Mouse (Mus musculus) heart, postnatal 36 days (tissue): ENCODE measurements at regions not wholly inside any gene's neighbourhood (a gene's known extent, or its start where the extent isn't known, plus 50 kb on each side); places are given as distances from the start of the nearest gene placed in this dataset.

Experiments used
- DNase-seq, 2 experiments: peaks; one replicate each; pipeline ENCODE4 v3.0.0; 2021 to 2022
- intact Hi-C: fragments of 180-260 bp; cut with DNase I; formaldehyde crosslinking; loops from one replicate; pipeline ENCODE4 v1.15.1; 2025

- intact Hi-C loops, result no loop called here
- DNase-seq, result no peak
These were observed 274.7 kb upstream of the Ddx18 start for GRCm38 (mm10) chr1:121842381-121843075.

- DNase-seq, result no peak
- intact Hi-C loops, result no loop called here
These were observed 265.8 kb upstream of the Ddx18 start for GRCm38 (mm10) chr1:121833559-121833958.

- DNase-seq, result no peak
- intact Hi-C loops, result no loop called here
These were observed 262.5 kb upstream of the Ddx18 start for GRCm38 (mm10) chr1:121830242-121830641.

GRCm38 (mm10) chr1:121822950-121823349, 255.2 kb upstream of the Ddx18 start:
- no peak for DNase-seq

GRCm38 (mm10) chr1:121803338-121803737, 235.5 kb upstream of the Ddx18 start:
- intact Hi-C loops, result no loop called here
- DNase-seq, result no peak

More at GRCm38 (mm10) chr1:121822950-121823349, 255.2 kb upstream of the Ddx18 start:
- intact Hi-C loops, result no loop called here

- intact Hi-C loops, result no loop called here
- no peak for DNase-seq
These were observed 234.7 kb upstream of the Ddx18 start for GRCm38 (mm10) chr1:121802476-121802875.

GRCm38 (mm10) chr1:121798502-121798901, 230.7 kb upstream of the Ddx18 start:
- no peak for DNase-seq
- intact Hi-C loops, result no loop called here

- intact Hi-C loops, result no loop called here
These were observed 227.4 kb upstream of the Ddx18 start for GRCm38 (mm10) chr1:121795024-121795786.

GRCm38 (mm10) chr1:121785631-121786030, 217.8 kb upstream of the Ddx18 start:
- DNase-seq, result no peak
- intact Hi-C loops, result no loop called here

More at GRCm38 (mm10) chr1:121795024-121795786, 227.4 kb upstream of the Ddx18 start:
- DNase-seq, result no peak

GRCm38 (mm10) chr1:121773988-121774387, 206.2 kb upstream of the Ddx18 start:
- intact Hi-C loops, result no loop called here
- DNase-seq, result no peak

GRCm38 (mm10) chr1:121771444-121771843, 203.7 kb upstream of the Ddx18 start:
- no peak for DNase-seq
- intact Hi-C loops, result no loop called here

GRCm38 (mm10) chr1:121770936-121771335, 203.1 kb upstream of the Ddx18 start:
- intact Hi-C loops, result no loop called here
- DNase-seq, result no peak

GRCm38 (mm10) chr1:121760086-121760485, 192.3 kb upstream of the Ddx18 start:
- no peak for DNase-seq
- intact Hi-C loops, result no loop called here

GRCm38 (mm10) chr1:121745181-121745580, 177.4 kb upstream of the Ddx18 start:
- DNase-seq, result no peak
- intact Hi-C loops, result no loop called here

- intact Hi-C loops, result no loop called here
- DNase-seq, result no peak
These were observed 167.4 kb upstream of the Ddx18 start for GRCm38 (mm10) chr1:121735113-121735719.

GRCm38 (mm10) chr1:121734456-121735112, 166.8 kb upstream of the Ddx18 start:
- intact Hi-C loops, result no loop called here
- DNase-seq, result no peak

GRCm38 (mm10) chr1:121709317-121709860, 141.6 kb upstream of the Ddx18 start:
- DNase-seq, result no peak
- intact Hi-C loops, result loop anchor here (5.0 kb wide), 1 partner anchor 112 kb away; no protein-coding TSS in a partner anchor

- DNase-seq, result no peak
- intact Hi-C loops, result loop anchor here (5.0 kb wide), 1 partner anchor 111 kb away; no protein-coding TSS in a partner anchor
These were observed 140.5 kb upstream of the Ddx18 start for GRCm38 (mm10) chr1:121708301-121708700.

- intact Hi-C loops, result no loop called here
- DNase-seq, result no peak
These were observed 134.0 kb upstream of the Ddx18 start for GRCm38 (mm10) chr1:121701826-121702225.

GRCm38 (mm10) chr1:121653901-121654300, 86.1 kb upstream of the Ddx18 start:
- DNase-seq, result no peak
- intact Hi-C loops, result loop anchor here (2.0 kb wide), 1 partner anchor 57 kb away; no protein-coding TSS in a partner anchor

GRCm38 (mm10) chr1:121650071-121650470, 82.3 kb upstream of the Ddx18 start:
- intact Hi-C loops, result no loop called here
- DNase-seq, result no peak
